Mouse (Mus musculus): ENCODE measurements around the gene Olfr995.

The Olfr995 gene

DNA sequence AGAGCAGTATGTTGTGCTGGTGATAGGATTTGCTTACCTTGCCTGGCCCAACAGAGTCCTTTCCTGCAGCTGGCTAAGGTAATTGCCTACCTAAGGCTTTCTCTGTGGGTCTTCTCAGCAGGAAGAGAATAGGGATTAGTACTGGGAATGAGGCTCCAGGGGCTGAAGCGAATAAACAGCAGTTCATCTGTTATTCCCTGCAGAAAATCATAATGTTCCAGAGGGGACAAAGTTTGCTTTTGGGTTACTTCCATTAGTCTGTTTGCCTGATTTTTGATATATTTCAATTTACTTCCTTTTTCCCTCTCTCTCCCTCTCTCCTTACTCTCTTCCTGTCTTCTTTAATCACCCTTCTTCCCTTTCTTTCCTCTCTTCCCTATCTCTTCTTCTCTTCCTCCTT lies at the start of gene Olfr995:
Gene Olfr995, minus strand, starts transcription at position 101 of the 400 bp plus-strand sequence.
- DNase-seq = no peak

DNA sequence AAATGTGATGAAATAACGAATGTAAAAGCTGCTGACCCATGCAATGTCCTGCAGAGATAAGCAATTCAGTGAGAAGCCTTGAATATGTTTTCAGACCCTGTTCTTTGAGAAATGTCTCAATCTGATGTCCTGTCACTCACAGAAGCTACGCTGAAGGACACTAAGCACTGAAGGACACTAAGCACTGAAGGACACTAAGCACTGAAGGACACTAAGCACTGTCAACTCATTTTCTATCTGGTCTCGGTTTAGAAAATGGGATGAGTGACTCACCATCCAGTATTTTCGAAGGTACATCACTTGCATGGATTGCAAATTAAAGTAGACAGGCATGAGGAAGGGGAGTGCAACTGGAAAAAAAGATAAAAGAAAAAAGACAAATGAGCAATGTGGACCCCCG lies 47.0 kb upstream of the Olfr995 start:
- DNase-seq = no peak

DNA sequence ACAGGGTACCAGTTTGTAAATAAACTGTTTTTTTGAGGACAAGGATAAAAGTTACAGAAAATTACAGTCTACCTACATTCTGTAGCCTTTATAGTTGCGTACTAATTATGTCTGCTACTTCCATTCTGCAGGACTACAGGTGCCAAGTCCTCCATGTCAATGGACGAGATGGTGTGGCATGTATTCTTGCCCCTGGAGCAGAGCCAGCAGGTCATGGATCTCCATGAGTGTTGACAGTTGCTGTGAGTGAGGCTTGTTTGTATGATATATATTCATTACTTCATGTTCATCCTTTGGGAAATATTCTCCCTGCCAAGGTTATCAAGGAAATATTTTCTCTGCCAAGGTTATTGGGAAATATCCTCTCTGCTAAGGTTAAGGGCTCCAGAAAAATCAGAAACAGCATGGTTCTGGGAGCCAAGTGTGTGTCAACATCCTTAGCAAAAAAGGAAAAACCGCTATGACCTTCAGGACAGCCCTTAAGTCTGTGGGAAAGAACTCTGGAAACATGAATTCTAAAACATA lies 23.4 kb upstream of the Olfr995 start:
- DNase-seq = no peak

DNA sequence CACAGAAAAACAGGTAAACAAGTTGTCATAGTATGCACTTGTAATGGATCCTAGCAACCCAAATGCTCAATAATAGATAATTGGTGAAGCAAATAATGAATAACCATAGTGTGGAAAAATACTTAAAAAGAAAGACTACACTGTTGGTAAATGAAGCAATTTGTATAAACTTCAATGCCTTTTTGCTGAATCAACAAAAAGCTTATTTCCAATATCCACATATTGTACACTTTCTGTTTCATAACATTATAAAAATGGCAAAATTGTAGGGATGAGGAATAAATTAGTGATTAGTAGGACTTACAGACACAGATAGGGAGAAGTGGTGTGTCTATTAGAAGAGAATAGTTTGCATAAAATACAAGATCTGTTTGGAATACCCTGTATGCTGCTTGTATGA lies 893 bp downstream of the Olfr995 start:
- no peak for DNase-seq

DNA sequence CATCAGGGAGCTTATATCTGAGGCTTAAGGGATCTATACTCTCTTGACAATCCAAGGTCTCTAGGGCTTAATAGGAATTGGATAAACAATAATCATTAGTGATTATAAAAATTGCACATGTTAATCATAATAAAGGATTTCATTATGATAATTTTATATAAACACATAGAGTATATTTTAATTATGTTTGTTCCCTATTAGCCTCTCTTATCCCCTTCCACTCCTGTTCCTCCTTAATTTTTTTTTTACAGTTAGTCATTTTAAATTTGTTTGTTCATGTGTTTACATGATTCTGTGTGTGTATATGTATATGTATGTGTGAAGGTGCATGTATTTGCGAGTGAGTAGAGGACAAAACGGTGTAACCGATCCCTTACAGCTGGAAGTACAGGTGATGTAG lies 7.1 kb downstream of the Olfr995 start, which contains the start of gene Olfr994:
Gene Olfr994, minus strand, starts transcription at position 101 of the 400 bp plus-strand sequence.
- DNase-seq = no peak

DNA sequence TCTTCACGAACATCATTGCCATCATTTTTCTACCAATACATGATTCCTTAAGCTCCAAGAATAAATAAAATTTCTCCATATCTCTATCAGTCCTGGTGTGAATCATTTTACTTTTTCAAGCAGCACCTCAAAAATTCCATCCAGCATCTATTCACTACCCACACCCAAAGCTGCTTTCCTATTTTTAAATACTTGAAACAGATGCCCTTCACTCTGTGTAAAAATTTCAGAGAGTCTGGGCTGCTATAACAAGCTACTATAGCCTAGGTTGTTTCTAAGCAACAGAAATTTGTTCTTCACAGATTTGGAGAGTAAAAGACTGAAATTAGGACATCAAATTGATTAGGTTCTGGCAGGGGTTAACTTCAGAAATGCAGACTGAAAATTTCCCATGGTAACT lies 17.5 kb downstream of the Olfr995 start:
- no peak for DNase-seq

DNA sequence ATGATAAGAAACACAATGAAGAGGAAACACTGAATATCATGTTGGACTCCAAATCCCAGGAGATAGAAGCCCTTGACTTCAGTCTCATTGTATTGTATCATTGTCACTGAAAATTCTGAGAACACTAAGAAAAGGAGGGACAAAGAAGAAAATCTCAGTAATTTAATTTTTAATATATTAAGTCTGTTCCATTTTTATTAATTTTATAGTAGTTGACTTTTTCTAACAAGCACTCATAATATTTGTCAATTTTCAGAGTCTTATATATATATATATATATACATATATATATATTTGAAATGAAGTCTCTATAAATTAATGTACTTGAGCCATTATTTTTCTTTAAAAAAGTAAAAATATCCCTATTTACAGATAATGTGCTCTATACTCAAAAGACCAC lies 28.7 kb downstream of the Olfr995 start, which contains the start of gene Olfr993:
Gene Olfr993, minus strand, starts transcription at position 101 of the 400 bp plus-strand sequence.
- DNase-seq = no peak

DNA sequence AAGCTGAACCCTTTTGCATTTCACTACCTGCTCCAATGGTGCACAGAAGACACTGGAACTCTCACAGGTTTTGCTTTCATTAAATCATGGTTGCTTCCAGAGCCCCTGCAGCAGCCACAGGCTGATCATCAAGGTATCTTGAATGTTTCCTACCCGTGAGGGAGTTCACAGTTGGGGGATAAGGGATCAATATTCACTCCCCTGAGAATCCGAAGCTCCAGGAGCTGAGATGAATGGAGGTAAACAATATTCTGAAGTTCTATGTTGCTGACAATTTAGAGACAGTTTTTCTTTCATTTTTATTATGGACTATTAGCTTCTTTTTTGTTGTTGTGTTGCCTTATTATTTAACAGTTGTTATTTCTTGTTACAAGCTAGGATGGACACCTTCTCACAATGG lies 34.1 kb downstream of the Olfr995 start, which contains the start of gene Olfr992:
Gene Olfr992, minus strand, starts transcription at position 101 of the 400 bp plus-strand sequence.
- DNase-seq = no peak
